Mouse (Mus musculus): ENCODE results near the gene Appl2. TPM values are rescaled to one million over a fixed set of nuclear protein-coding genes. Genes with fewer than 3 reads are reported as not detected.

Gene Appl2
- total and polyA plus RNA-seq, 3 experiments, result 25.7 to 41.4 (median 40.7) TPM

DNA sequence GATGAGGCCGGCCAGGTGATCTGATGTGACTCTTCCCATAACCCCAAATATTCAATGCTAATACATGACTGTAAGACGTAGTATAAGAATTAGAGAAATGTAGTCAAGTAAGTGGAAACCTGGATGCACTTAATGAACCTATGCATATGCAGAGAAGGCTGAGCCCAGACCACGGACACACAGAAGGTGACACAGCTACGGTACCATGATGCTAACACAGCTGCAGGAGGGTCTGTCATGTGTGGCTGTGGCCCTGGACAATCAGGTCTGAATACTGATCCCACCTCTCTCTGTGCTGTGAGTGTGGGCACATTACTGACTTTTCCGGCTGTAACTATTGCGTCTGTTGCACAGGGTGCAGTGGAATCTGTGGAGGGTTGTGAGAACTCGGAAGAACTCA lies 38.0 kb downstream of the Appl2 start:
- H3K27me3 ChIP-seq (ENCODE audit: control insufficient read depth, insufficient read depth, low read length), result no peaks in the 10 kb centered on the region
- no peaks in the 10 kb centered on the region for H3K36me3 ChIP-seq (ENCODE audit: control insufficient read depth, insufficient read depth, low read length)
- intact Hi-C loops (cut with DNase I), result no loop called here
- TF ChIP-seq CTCF (IDR thresholded peaks at IDR 0.05), result no peak
- TF ChIP-seq EP300 (IDR thresholded peaks at IDR 0.05; ENCODE audit: insufficient read depth, low read depth, low read length), result no peak
- TF ChIP-seq POLR2A (IDR thresholded peaks at IDR 0.05; ENCODE audit: insufficient read depth, low read depth, low read length), result no peak
- no peak overlapping the region for H3K9ac ChIP-seq (ENCODE audit: low read depth, low read length)
- no peak overlapping the region for H3K4me3 ChIP-seq
- peak in 1 of 2 experiments; percentile 10 for DNase-seq
- WGBS, result 93% methylated on average over 7 of the region's 7 CpGs
- H3K27ac ChIP-seq, result no peak overlapping the region
- H3K79me2 ChIP-seq (replicated peaks; ENCODE audit: control insufficient read depth, insufficient read depth, low read length), result no peaks in the 10 kb centered on the region
- no peaks in the 10 kb centered on the region for H3K4me1 ChIP-seq (ENCODE audit: control insufficient read depth, insufficient read depth, low read length)

DNA sequence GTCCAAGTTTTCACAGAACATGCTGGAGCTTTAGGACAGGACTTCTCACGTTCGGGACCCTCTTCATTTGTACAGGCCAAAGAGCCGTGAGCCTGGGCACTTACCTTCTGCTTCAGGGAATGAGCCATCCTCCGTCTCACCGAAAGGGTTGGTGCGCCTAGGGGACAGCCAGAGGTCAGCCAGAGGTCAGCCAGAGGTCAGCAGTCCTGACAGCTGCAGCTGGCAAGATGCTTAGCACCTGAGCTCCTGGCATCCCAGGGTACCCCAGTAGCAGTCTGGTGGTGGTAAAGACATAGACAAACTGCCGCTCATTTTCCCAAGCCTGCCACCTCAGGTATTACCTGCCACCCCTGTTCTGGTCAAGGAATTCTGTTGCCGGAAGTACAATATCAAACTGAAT lies 39.9 kb downstream of the Appl2 start:
- WGBS, result 84% methylated on average over 8 of the region's 8 CpGs
- no peaks in the 10 kb centered on the region for H3K4me1 ChIP-seq (ENCODE audit: control insufficient read depth, insufficient read depth, low read length)
- H3K4me3 ChIP-seq, result no peak overlapping the region
- DNase-seq, result peak in 1 of 2 experiments; percentile 14
- H3K36me3 ChIP-seq (ENCODE audit: control insufficient read depth, insufficient read depth, low read length), result no peaks in the 10 kb centered on the region
- H3K79me2 ChIP-seq (replicated peaks; ENCODE audit: control insufficient read depth, insufficient read depth, low read length), result no peaks in the 10 kb centered on the region
- intact Hi-C loops (cut with DNase I), result no loop called here
- H3K27ac ChIP-seq, result no peak overlapping the region
- H3K9ac ChIP-seq (ENCODE audit: low read depth, low read length), result no peak overlapping the region
- no peak for TF ChIP-seq EP300 (IDR thresholded peaks at IDR 0.05; ENCODE audit: insufficient read depth, low read depth, low read length)
- no peak for TF ChIP-seq CTCF (IDR thresholded peaks at IDR 0.05)
- no peak for TF ChIP-seq POLR2A (IDR thresholded peaks at IDR 0.05; ENCODE audit: insufficient read depth, low read depth, low read length)
- H3K27me3 ChIP-seq (ENCODE audit: control insufficient read depth, insufficient read depth, low read length), result no peaks in the 10 kb centered on the region

DNA sequence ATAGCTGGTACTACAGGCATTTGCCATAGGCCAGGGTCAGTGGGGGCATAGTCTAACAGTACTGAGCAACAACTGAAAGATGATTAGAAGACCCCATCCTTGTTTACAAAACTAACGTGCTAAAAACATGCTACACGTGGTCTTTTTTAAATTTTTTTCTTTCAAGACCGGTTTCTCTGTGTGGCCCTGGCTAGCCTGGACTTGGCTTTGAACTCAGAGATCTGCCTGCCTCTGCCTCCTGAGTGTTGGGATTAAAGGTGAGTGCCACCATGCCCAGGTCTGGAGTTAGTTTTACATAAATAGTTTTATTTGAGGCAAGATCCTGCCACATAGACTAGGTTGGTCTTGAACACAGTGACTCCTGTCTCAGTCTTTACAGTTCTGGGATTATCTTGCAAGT lies 41.4 kb downstream of the Appl2 start:
- intact Hi-C loops (cut with DNase I), result no loop called here
- Histone ChIP-seq H3K36me3 (ENCODE audit: control insufficient read depth, insufficient read depth, low read length) (peaks cover 1% of the 10 kb centered on the region; the same call in 1 of the 2 replicates), H3K4me1 (ENCODE audit: control insufficient read depth, insufficient read depth, low read length) (no peaks in the 10 kb centered on the region), H3K79me2 (replicated peaks; ENCODE audit: control insufficient read depth, insufficient read depth, low read length) (no peaks in the 10 kb centered on the region), H3K9ac (ENCODE audit: low read depth, low read length) (no peak overlapping the region), H3K27ac (no peak overlapping the region), H3K4me3 (no peak overlapping the region), H3K27me3 (ENCODE audit: control insufficient read depth, insufficient read depth, low read length) (no peaks in the 10 kb centered on the region)
- no peak for DNase-seq
- 95% methylated on average over 3 of the region's 3 CpGs for WGBS
- TF ChIP-seq CTCF (IDR thresholded peaks at IDR 0.05), result no peak
- TF ChIP-seq EP300 (IDR thresholded peaks at IDR 0.05; ENCODE audit: insufficient read depth, low read depth, low read length), result no peak
- no peak for TF ChIP-seq POLR2A (IDR thresholded peaks at IDR 0.05; ENCODE audit: insufficient read depth, low read depth, low read length)

DNA sequence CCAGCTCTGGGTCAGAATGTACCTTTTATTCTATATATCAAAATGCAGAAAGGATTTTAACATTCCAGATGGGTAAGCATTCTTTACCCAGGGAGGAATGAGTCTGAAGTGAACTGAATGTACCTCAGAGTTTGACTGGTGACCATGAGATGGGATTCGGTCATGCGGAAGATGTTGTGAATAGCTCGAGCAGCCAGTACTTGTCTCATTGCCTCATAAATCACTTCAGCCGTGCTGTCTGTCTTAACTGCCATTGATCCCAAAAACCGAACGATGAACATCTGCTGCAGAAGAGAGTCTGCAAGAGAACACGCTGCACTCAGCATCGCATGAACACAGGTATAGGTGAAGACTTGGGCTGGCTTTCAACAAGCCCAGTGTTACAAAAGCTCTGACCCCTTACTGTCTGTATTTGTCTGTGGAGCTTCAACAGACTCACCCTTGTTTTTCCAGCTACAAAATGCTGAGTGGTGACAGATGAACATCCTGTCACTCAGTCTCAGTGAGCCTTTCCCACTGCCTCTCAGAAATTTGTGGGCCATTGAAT lies 42.8 kb downstream of the Appl2 start:
- H3K9ac ChIP-seq (ENCODE audit: low read depth, low read length), result no peak overlapping the region
- no peaks in the 10 kb centered on the region for H3K27me3 ChIP-seq (ENCODE audit: control insufficient read depth, insufficient read depth, low read length)
- peak in 1 of 2 experiments; percentile 15 for DNase-seq
- H3K79me2 ChIP-seq (replicated peaks; ENCODE audit: control insufficient read depth, insufficient read depth, low read length), result no peaks in the 10 kb centered on the region
- WGBS, result 89% methylated on average over 8 of the region's 8 CpGs
- peaks cover under 1% of the 10 kb centered on the region for H3K4me1 ChIP-seq (ENCODE audit: control insufficient read depth, insufficient read depth, low read length)
- no peak for TF ChIP-seq EP300 (IDR thresholded peaks at IDR 0.05; ENCODE audit: insufficient read depth, low read depth, low read length)
- TF ChIP-seq POLR2A (IDR thresholded peaks at IDR 0.05; ENCODE audit: insufficient read depth, low read depth, low read length), result no peak
- no peak for TF ChIP-seq CTCF (IDR thresholded peaks at IDR 0.05)
- H3K36me3 ChIP-seq (ENCODE audit: control insufficient read depth, insufficient read depth, low read length), result peaks cover 2% of the 10 kb centered on the region; the same call in 1 of the 2 replicates
- no peak overlapping the region for H3K4me3 ChIP-seq
- no peak overlapping the region for H3K27ac ChIP-seq
- intact Hi-C loops (cut with DNase I), result no loop called here

DNA sequence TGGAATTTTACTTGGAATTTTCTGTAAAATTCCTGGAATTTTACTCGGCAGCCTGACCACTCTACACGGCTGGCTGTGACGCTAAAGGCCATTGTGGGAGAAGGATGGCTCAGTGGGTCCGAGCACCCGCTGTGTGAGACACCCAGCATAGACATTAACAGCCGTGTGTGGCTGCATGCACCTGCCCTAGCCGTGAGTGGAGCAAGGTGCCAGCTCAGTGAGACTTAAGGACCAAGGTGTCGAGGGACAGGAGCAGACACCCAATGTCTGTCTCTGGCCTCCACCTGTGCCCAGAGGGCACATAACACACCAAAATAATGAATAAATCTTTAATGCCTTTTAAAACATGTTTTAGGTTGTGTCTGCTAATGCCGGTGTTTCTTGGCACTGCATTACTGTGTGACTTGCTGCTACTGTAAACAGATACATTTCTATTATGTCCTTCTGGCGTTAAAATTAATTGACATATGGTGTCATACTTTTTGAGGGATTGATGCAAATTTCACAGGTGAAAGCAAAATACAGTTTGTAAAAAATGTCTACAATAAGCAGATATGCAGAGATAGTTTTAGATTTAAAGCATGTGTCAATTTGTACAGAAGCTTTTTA lies 44.5 kb downstream of the Appl2 start:
- Histone ChIP-seq H3K27me3 (ENCODE audit: control insufficient read depth, insufficient read depth, low read length) (no peaks in the 10 kb centered on the region), H3K36me3 (ENCODE audit: control insufficient read depth, insufficient read depth, low read length) (peaks cover 13% of the 10 kb centered on the region), H3K27ac (no peak overlapping the region), H3K4me3 (no peak overlapping the region), H3K9ac (ENCODE audit: low read depth, low read length) (no peak overlapping the region), H3K4me1 (ENCODE audit: control insufficient read depth, insufficient read depth, low read length) (peaks cover 2% of the 10 kb centered on the region), H3K79me2 (replicated peaks; ENCODE audit: control insufficient read depth, insufficient read depth, low read length) (no peaks in the 10 kb centered on the region)
- TF ChIP-seq CTCF (IDR thresholded peaks at IDR 0.05) (no peak), POLR2A (IDR thresholded peaks at IDR 0.05; ENCODE audit: insufficient read depth, low read depth, low read length) (no peak), EP300 (IDR thresholded peaks at IDR 0.05; ENCODE audit: insufficient read depth, low read depth, low read length) (no peak)
- WGBS, result 91% methylated on average over 10 of the region's 10 CpGs
- no peak for DNase-seq
- intact Hi-C loops (cut with DNase I), result loop anchor here (5.0 kb wide), 1 partner anchor 37 kb away; no protein-coding TSS in a partner anchor

DNA sequence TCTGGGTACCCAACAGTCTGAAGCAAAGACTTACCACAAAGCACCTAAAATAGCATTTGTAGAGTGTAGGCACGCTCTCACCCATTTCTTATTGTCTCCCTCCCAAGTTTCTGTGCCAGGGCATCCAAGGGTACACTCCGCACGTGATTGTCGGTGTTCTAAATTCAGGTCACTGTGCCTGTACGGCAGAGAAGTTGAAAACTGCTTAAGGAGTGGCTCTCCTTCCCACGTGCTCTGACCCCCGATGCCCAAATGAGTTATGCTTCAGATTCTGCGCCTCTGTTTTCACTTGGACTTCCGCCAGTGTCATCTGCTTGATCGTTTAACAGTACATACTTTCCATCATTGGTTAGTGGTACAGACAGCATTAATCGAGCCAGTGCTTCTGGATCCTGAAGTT lies 47.9 kb downstream of the Appl2 start:
- Histone ChIP-seq H3K9ac (ENCODE audit: low read depth, low read length) (no peak overlapping the region), H3K4me1 (ENCODE audit: control insufficient read depth, insufficient read depth, low read length) (peaks cover 2% of the 10 kb centered on the region), H3K4me3 (no peak overlapping the region), H3K27ac (no peak overlapping the region), H3K27me3 (ENCODE audit: control insufficient read depth, insufficient read depth, low read length) (no peaks in the 10 kb centered on the region), H3K79me2 (replicated peaks; ENCODE audit: control insufficient read depth, insufficient read depth, low read length) (no peaks in the 10 kb centered on the region), H3K36me3 (ENCODE audit: control insufficient read depth, insufficient read depth, low read length) (peaks cover 15% of the 10 kb centered on the region)
- no peak for TF ChIP-seq POLR2A (IDR thresholded peaks at IDR 0.05; ENCODE audit: insufficient read depth, low read depth, low read length)
- no peak for TF ChIP-seq CTCF (IDR thresholded peaks at IDR 0.05)
- no peak for TF ChIP-seq EP300 (IDR thresholded peaks at IDR 0.05; ENCODE audit: insufficient read depth, low read depth, low read length)
- 34% methylated on average over 11 of the region's 11 CpGs for WGBS
- intact Hi-C loops (cut with DNase I), result loop anchor here (5.0 kb wide), 1 partner anchor 33 kb away; no protein-coding TSS in a partner anchor
- DNase-seq, result peak in 1 of 2 experiments; percentile 32

All from heart, adult 2 months (tissue).